Mouse (Mus musculus): ENCODE measurements at regions not wholly inside any gene's neighbourhood (a gene's known extent, or its start where the extent isn't known, plus 50 kb on each side); places are given as distances from the start of the nearest gene placed in this dataset.

DNA sequence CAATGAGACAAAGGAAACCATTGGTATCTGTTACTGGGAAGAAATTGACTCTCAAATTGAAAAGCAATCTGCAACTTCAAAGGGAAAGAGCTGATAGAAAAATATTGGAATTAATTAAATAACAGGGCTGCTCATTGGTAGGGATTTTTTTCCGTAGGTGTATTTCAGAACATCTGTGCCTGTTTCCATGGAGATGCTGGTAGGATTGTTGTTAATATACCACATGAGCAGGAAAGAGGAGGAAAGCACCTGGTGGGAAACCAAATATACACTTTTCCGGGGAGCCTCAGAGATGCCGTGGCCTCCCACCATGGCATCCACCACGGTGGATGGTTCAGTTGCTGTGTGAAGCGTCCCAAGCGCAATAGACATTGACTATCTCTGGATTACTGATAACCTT lies 428.0 kb upstream of the Sphkap start:
- TF ChIP-seq CEBPB (IDR thresholded peaks at IDR 0.05; ENCODE audit: low read depth) (no peak), CTCF (IDR thresholded peaks at IDR 0.05; ENCODE audit: control insufficient read depth, insufficient read depth, insufficient read length) (no peak), USF1 (IDR thresholded peaks at IDR 0.05; ENCODE audit: low read depth) (no peak), MYOG (IDR thresholded peaks at IDR 0.05; ENCODE audit: control insufficient read depth, extremely low read depth, insufficient read length) (no peak)

Measured in C2C12 (cell line).